Mouse (Mus musculus) left cerebral cortex, adult 18-20 months (tissue): ENCODE measurements around the gene Anapc11. TPM values are rescaled to one million over a fixed set of nuclear protein-coding genes. Genes with fewer than 3 reads are reported as not detected.

Source experiments
- DNase-seq, 2 experiments: peaks; one replicate each; pipeline ENCODE4 v3.0.0; 2021 to 2022; ENCODE audit warnings: low spot score in 2 of 2, mixed read lengths in 1 of 2
- total RNA-seq, 2 experiments: library from RNA; stranded (reverse); gene quantifications; 2 replicates each; pipeline ENCODE4 v1.2.3; 2021

Anapc11 gene
- total RNA-seq, 2 experiments from 2014 or later = 95.1 to 98.8 TPM

GRCm38 (mm10) chr11:120600716-120601115 lies 2.5 kb downstream of the Anapc11 start:
- DNase-seq = no peak

- no peak for DNase-seq
Measured at GRCm38 (mm10) chr11:120603545-120603944, 5.3 kb downstream of the Anapc11 start.

DNA sequence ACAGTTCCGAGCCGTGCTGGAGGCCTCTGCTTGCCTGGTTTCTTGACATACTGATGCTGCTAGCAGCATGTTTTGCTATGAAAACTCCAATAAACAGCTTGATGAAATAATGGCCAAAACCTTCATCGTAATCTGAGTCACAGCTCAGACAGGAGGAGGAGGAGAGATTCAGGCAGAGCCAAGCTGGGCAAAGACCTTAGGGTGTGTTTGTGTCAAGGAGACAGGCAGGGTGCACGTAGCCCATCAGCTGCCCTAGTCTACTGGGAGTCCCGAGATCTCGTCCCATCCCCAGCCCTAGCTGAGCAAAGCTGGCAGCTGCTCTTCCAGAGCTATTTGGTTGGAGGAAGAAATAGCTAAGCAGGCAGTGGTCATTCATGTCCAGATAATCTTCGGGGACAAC lies 7.4 kb downstream of the Anapc11 start:
- DNase-seq = no peak

DNA sequence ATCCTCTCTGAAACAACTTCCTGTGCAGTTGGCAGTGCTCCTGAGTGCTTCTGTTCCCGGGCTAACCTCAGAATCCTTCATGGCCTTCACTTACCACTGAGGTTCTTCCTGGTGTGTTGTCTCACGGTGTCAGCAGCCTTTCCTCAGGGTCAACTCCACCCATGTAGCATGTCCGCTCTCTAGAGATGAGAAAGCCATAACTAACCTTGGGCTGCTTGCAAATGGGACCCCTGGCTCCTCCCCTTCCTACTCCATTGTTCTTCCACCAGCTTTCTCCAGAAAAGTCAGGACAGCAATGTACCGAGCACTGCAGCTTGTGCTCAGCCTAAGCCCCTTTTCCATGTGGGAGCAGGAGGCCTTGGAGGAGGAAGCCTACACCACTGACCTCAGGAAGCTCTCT lies 8.5 kb downstream of the Anapc11 start:
- DNase-seq = no peak

DNA sequence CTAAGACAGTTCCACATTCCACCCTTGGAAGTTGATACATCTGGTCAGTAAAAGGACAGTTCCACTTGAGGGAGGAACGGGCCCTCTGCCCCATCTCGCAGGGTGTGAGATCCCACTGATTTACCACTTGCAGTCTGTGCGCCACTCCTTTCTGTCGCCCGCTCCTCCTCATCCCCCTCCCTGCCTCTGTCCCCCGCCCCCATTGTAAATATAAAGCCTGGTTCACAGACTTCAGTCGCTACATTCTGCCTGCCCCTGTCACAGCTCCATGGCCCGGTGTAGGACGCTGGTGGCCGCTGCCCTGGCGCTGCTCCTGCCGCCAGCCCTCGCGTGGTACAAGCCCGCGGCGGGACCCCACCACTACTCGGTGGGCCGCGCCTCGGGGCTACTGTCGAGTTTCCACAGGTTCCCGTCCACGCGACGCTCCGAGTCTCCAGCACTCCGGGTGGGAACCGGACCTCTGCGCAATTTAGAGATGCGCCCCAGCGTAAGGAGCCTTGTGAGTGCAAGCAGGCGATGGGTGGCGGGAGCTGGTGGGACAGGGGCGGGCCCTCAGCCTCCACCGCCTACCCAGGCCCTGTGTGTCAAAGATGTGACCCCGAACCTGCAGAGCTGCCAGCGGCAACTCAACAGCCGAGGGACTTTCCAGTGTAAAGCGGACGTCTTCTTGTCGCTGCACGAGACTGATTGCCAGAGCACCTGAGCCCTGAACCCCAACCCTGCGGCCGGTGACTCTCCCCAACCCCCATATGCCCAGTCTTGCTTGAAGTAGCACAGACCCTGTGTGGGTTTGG lies 10.2 kb downstream of the Anapc11 start, which contains the start of gene Npb:
TSS of gene Npb (plus strand) at position 237 of the 794 bp plus-strand sequence.
- DNase-seq = no peak

DNA sequence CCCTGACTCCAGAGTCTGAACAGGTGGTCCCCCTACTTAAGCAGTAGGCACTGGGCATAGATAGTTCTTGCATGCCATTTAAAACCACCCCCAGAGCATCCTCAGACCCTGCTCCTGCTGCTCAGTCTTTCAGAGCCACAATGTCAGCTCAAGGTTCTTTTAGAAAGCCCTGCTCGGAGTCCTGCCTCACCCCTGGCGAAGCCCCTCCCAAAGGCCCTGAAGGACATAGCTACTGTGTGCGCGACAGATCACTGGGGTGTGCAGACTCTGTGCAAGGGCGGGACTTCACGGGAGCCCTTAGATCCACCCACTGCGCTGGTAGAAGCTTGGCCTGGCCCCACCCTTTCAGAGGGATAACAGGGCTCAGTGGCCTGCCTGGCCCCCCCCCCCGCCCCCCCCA lies 11.0 kb downstream of the Anapc11 start:
- DNase-seq = no peak

DNA sequence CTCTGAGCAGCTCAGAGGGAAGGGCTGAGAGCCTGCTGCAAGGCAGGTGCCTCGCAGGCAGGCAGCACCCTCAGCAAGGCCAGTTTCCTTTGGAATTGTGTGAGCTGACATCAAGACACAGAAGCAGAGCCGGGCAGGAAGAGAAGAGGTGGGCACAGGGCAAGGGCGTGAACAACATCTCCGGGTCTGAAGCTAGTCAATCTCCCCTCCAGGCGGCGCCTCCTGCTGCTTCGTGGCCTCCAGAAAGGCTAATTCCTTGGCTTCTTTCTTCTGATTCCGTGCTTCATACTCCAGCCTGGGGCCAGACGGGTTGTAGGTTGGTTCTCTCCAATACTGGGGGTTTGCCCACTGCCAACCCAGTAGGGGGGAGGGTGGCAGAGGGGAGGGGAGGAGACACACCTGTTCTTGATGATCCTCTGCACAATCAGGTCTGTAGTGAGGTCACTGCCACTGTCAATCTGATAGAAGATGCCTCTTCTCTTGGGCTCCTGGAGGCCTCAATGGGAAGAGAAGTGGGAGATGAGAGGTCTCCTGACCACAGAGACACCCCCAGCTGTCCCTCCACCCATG lies 12.3 kb downstream of the Anapc11 start:
- no peak for DNase-seq

GRCm38 (mm10) chr11:120612763-120613162 lies 14.5 kb downstream of the Anapc11 start:
- peak; percentile 47 to 54 for DNase-seq

DNA sequence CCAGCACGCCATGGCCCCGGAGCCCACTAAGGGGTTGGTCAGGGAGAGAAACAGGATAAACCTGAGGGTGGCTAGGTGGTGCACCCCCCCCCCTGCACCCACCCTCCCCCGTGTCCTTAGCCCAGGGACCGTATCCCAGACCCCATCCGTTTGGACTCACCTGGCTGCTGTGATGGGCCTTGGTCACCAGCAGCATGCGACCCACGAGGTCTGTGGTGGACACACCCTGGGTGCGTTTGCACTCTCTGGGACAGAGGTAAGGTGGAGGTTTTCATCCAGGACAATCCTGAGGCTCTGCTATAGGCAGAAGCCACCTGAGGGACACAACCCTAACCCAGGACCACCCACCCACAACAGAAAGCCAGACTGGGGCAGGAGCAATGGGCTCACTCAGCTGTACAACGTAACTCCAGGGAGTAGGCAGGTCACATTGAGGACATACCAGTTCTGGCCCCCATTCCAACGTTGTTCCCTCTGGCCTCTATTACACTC lies 15.3 kb downstream of the Anapc11 start:
- DNase-seq = no peak

- no peak for DNase-seq
Measured at GRCm38 (mm10) chr11:120613976-120614375, 15.8 kb downstream of the Anapc11 start.

DNA sequence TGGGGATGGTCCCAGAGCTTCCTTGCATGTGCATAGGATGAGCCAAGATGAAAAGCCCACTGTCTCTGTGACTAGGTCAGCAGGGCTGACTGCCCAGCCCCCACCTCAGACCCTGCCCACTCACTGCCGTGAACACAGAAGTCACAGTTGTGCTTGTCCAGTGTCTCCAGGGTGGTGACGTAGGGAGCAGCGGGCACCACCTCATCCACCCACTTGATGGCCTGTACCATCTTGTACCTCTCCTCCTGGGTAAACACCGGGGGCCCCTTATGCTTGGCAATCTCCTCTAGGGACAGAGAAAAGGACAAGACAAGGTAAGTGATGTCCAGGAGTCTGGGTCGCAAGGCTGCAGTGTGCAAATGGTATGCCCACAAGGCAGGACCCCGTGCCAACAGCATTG lies 16.9 kb downstream of the Anapc11 start:
- no peak for DNase-seq

DNA sequence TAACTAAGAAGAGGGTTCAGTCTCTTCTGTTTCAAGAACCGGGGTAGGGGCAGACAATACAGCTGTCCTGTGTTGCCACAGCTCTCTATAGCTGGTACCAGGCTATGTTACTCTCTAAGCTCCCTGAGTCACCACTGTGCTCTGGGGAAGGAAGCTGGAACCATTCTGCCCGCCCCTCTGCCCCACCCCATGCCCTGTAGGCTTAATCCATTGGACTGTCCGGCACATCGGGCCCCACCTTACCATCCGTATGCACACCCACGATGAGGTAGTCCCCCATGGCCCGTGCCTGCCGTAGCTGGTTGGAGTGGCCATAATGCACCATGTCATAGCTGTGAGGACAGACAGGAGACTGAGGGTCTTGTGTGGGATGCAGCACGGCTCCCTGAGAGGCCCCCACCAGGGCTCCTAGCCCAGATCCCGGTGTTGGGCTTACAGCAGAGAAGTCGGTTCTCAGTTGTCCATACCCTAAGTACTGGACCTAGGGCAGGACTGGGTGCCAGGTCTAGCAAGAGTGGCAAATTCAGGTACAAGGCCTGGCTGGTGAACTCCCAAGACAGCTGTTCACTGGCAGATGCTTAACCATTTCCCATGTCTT lies 17.5 kb downstream of the Anapc11 start:
- DNase-seq = no peak

DNA sequence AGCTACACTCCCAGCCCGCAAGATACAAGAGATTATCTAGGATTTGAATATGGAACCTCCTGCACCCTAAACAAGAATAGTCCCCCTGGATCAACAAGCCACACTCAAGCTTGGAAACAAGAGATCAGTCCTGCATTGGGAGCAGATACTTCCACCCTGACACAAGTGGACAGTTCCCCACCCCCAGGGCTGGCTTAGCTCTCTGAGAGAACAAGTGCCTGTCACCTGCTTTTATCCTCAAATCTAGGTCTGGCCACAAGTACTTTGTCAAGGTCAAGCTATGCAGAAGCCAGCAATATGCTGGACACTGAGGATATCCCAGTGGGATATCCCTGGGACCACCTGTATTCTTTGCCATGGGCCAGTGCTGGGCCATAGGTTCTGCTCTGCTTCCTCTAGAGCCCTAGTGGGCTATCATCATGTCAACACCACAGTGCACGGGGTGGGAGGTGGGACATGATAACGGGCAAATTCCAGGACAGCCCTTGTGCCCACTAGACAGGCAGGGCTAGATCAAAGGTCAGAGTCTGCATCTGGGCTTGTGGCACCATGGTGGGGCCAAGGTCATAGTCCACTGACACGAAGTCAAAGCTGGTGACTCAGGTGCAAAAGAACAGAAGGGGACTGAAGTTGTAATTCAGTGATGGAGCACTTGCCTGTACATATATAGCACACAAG lies 18.5 kb downstream of the Anapc11 start:
- no peak for DNase-seq

DNA sequence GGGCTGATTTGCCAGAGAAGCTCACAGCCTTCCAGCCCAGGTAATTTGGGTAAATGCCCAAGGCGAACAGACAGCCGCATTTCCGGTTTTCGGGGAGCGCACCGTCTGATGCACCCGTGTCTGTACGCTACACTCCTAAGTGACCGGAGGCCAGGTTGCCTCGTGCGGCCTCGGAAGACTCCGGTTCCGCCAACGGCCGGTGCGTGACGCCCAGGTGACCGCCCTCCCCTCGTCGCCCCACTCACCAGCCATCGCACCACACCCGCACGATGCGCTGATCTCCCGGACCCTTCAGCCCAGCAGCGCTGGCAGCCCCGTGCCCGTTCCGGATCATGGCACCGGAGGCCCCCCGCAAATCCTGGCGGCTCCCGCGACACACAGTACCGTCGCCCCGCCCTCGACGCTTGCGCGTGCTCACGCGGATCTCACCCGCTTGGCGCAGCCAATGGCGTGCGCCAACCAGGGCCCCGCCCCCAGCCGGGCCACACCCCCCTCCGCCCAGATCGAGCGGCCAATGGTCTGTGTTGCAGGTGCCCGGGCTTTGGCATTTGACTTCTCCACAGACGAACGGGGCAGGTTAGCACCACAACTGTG lies 19.4 kb downstream of the Anapc11 start, which contains the start of gene Pcyt2:
TSS of gene Pcyt2 (minus strand) at position 418 of the 594 bp plus-strand sequence.
- peak; percentile 88 to 93 for DNase-seq

DNA sequence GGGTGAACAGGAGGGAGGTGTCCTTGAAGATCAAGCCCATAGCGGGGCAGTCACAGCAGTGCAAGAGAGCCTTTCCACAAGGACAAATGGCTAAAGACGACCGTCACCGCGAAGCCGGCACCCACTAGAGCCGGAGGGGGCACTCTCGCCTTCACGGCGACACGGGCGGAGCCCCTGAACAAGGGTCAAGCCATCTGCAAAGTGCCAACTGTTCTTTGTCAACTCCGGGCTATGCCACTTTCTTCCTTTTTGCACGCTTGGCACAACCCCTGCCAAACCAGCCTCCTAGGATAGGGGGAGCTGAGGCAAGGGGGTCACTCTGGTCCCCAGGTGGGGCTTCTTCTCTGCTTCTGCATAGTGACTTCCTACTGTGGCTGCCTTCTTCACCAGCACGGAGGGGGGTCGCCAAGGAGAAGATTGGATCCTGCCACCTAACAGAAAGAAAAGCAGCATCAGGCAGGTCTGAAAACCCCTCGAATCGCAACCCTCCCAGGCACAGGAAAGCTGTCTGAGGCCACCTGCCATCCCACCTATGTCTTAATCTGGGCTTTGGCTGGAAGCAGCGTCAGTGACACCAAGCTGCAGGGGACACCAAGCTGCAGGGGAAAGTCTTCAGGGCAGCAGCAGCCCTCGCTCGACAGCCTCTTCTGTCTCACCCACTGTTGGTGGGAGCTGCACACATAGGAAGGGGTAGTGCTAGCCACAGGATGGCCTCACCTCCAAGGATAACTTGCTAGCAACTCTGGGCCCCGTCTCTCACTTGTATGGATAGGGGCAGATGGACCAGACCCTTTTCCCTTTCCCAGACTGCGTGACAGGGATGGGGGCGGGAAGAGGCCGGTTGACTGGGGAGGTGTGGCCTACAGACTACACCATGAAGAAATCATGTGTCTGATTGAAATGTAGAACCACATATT lies 20.7 kb downstream of the Anapc11 start:
- DNase-seq = no peak

GRCm38 (mm10) chr11:120620195-120620594 lies 22.0 kb downstream of the Anapc11 start:
- no peak for DNase-seq

DNA sequence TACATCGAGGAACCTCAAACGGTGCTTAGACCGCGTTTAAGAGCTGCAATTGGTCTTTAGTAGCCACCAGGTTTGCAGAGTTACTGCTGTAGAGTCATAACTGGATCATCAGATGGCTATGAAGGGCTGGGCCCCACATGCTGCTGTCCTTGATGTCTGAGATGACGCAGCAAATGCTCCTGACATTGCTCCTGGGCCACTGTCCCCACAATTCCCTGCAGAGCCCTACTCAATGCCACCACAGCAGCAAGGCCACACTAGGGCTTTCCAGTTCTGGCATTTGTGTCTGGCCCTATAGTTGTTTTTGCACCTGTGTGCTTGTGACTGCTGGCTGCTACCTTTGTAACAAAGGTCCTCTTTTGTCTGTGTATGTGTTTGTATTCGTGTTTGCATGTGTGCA lies 24.6 kb downstream of the Anapc11 start:
- no peak for DNase-seq

DNA sequence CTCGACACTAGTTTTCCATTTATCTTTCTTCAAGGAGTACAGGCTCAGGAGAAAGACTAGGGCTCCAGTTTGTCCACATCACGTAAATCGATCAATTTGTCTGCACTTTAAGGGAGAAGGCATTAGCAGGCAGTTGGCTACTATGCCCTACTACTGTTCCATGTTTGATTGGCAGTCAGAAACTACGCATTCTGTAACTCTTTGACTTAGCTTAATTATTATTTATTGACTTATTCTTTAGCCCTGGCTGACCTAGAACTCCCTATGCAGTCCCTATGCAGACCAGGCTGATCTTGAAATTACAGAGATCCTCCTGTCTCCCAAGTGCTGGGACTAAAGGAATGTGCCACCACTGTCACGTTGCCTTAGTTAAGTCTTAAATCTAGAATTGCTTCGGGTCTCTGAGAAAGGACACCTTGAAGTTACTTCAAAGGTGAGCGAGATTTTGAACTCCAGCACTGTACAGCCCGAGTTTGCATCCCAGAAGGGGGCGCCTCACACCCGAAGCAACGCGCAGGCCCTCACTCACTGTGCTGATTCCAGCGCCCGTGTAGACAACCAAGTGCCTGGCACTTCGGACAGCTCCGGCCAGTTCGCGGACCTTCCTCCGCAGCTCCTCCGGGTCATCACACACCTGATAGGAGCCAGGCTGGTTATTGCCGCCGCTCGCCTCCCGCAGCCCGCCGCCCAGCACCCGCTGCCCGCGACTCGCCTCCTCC lies 25.9 kb downstream of the Anapc11 start:
- peak; percentile 56 to 62 for DNase-seq

DNA sequence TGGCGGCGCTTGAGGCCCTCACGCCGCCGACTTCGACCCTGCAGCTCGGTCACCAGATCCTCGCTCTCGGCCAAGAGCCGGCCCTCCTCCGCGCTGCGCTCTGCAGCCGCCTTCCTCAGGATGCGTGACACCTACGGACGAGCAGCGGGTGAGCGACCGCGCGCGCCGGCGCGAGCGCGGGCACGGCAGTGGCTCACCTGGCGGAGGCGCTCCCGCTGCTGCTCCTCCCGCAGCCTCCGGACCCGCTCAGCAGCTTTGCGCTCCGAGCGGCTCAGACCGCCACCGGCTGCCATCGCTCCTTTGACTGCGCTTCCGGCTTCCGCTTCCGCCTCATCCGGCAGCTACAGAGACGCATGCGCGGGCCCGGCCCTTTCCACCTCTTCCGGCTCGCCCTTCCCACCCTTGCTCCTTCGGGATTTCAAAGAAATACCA lies 26.5 kb downstream of the Anapc11 start:
- DNase-seq = peak; percentile 84 to 89
